Mouse (Mus musculus): ENCODE measurements around the gene Ccdc82. TPM values are rescaled to one million over a fixed set of nuclear protein-coding genes. Genes with fewer than 3 reads are reported as not detected.

Gene Ccdc82
- polyA plus RNA-seq, 1 experiment from 2014 or later, result 4.4 TPM

GRCm38 (mm10) chr9:13302183-13302825, 55.5 kb downstream of the Ccdc82 start:
- Histone ChIP-seq H3K27me3 (ENCODE audit: low read depth, poor library complexity, severe bottlenecking) (0 out of 2 replicates have a peak, but pooled peaks cover 4% of the 10 kb centered on the region), H3K9me3 (replicated peaks) (no peaks in the 10 kb centered on the region), H3K27ac (no peak overlapping the region), H3K4me1 (peaks cover 59% of the 10 kb centered on the region), H3K36me3 (no peaks in the 10 kb centered on the region), H3K4me3 (no peak overlapping the region)
- DNase-seq (ENCODE audit: low spot score), result no peak
- 55% methylated on average over 6 of the region's 6 CpGs for WGBS

- no peak for DNase-seq (ENCODE audit: low spot score)
- no peak overlapping the region for H3K27ac ChIP-seq
- peaks cover 51% of the 10 kb centered on the region for H3K4me1 ChIP-seq
Observed at GRCm38 (mm10) chr9:13303099-13303771, 56.5 kb downstream of the Ccdc82 start.

GRCm38 (mm10) chr9:13303976-13304375, 57.2 kb downstream of the Ccdc82 start:
- Histone ChIP-seq H3K4me1 (peaks cover 49% of the 10 kb centered on the region), H3K4me3 (no peak overlapping the region), H3K9me3 (replicated peaks) (no peaks in the 10 kb centered on the region), H3K36me3 (no peaks in the 10 kb centered on the region), H3K27ac (no peak overlapping the region), H3K27me3 (ENCODE audit: low read depth, poor library complexity, severe bottlenecking) (0 out of 2 replicates have a peak, but pooled peaks cover 4% of the 10 kb centered on the region)
- WGBS, result 84% methylated on average over 6 of the region's 6 CpGs
- DNase-seq (ENCODE audit: low spot score), result no peak

More at GRCm38 (mm10) chr9:13303099-13303771, 56.5 kb downstream of the Ccdc82 start:
- Histone ChIP-seq H3K9me3 (replicated peaks) (no peaks in the 10 kb centered on the region), H3K27me3 (ENCODE audit: low read depth, poor library complexity, severe bottlenecking) (0 out of 2 replicates have a peak, but pooled peaks cover 4% of the 10 kb centered on the region), H3K4me3 (no peak overlapping the region), H3K36me3 (no peaks in the 10 kb centered on the region)
- WGBS, result 73% methylated on average over 5 of the region's 5 CpGs

GRCm38 (mm10) chr9:13306471-13306870, 59.7 kb downstream of the Ccdc82 start:
- Histone ChIP-seq H3K27ac (no peak overlapping the region), H3K9me3 (replicated peaks) (no peaks in the 10 kb centered on the region), H3K4me3 (no peak overlapping the region), H3K36me3 (no peaks in the 10 kb centered on the region), H3K27me3 (ENCODE audit: low read depth, poor library complexity, severe bottlenecking) (no peaks in the 10 kb centered on the region), H3K4me1 (peaks cover 24% of the 10 kb centered on the region)
- 96% methylated on average over 3 of the region's 3 CpGs for WGBS
- no peak for DNase-seq (ENCODE audit: low spot score)

GRCm38 (mm10) chr9:13307226-13307625, 60.5 kb downstream of the Ccdc82 start:
- Histone ChIP-seq H3K27ac (0 out of 2 replicates have a peak overlapping the region, but pooled peaks have one; percentile 19), H3K9me3 (replicated peaks) (no peaks in the 10 kb centered on the region), H3K4me3 (no peak overlapping the region), H3K27me3 (ENCODE audit: low read depth, poor library complexity, severe bottlenecking) (no peaks in the 10 kb centered on the region), H3K36me3 (no peaks in the 10 kb centered on the region), H3K4me1 (peaks cover 16% of the 10 kb centered on the region)
- 69% methylated on average over 4 of the region's 4 CpGs for WGBS
- DNase-seq (ENCODE audit: low spot score), result no peak

DNA sequence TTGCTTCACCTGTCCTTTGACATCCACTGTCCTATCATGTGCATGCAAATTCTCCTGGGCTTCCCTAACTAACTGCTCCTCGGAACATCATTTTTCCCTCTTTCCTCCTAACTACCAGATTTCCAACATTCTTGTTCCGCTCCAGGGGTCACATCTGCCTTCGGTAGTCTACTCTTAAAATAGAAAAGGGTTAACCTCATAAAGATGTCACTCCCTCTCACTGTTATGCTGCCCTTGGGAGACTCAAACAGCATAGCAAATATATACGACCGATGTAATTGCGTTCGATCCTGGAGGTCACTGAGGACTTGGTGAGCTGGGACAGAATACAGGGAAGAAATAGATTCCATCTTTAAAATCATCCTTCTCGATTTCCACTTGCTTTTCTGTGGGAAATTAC, 62.0 kb downstream of the Ccdc82 start:
- no peak overlapping the region for H3K27ac ChIP-seq
- no peak for DNase-seq (ENCODE audit: low spot score)
- no peaks in the 10 kb centered on the region for H3K36me3 ChIP-seq
- no peaks in the 10 kb centered on the region for H3K27me3 ChIP-seq (ENCODE audit: low read depth, poor library complexity, severe bottlenecking)
- H3K4me3 ChIP-seq, result no peak overlapping the region
- no peaks in the 10 kb centered on the region for H3K9me3 ChIP-seq (replicated peaks)
- WGBS, result 66% methylated on average over 8 of the region's 8 CpGs
- H3K4me1 ChIP-seq, result peaks cover 13% of the 10 kb centered on the region

- Histone ChIP-seq H3K27me3 (ENCODE audit: low read depth, poor library complexity, severe bottlenecking) (no peaks in the 10 kb centered on the region), H3K27ac (no peak overlapping the region), H3K9me3 (replicated peaks) (no peaks in the 10 kb centered on the region), H3K36me3 (no peaks in the 10 kb centered on the region), H3K4me3 (no peak overlapping the region), H3K4me1 (peaks cover 8% of the 10 kb centered on the region)
- 83% methylated on average over 7 of the region's 7 CpGs for WGBS
- DNase-seq (ENCODE audit: low spot score), result no peak
Observed at GRCm38 (mm10) chr9:13309807-13310206, 63.1 kb downstream of the Ccdc82 start.

GRCm38 (mm10) chr9:13310236-13310635, 63.5 kb downstream of the Ccdc82 start:
- Histone ChIP-seq H3K9me3 (replicated peaks) (no peaks in the 10 kb centered on the region), H3K4me1 (peaks cover 9% of the 10 kb centered on the region), H3K27me3 (ENCODE audit: low read depth, poor library complexity, severe bottlenecking) (no peaks in the 10 kb centered on the region), H3K27ac (no peak overlapping the region), H3K4me3 (no peak overlapping the region), H3K36me3 (no peaks in the 10 kb centered on the region)
- DNase-seq (ENCODE audit: low spot score), result no peak
- 83% methylated on average over 3 of the region's 3 CpGs for WGBS

GRCm38 (mm10) chr9:13311094-13311493, 64.3 kb downstream of the Ccdc82 start:
- peaks cover 17% of the 10 kb centered on the region for H3K4me1 ChIP-seq
- 63% methylated on average over 2 of the region's 2 CpGs for WGBS
- DNase-seq (ENCODE audit: low spot score), result no peak
- no peaks in the 10 kb centered on the region for H3K27me3 ChIP-seq (ENCODE audit: low read depth, poor library complexity, severe bottlenecking)
- no peaks in the 10 kb centered on the region for H3K9me3 ChIP-seq (replicated peaks)
- no peak overlapping the region for H3K27ac ChIP-seq
- no peak overlapping the region for H3K4me3 ChIP-seq
- no peaks in the 10 kb centered on the region for H3K36me3 ChIP-seq

DNA sequence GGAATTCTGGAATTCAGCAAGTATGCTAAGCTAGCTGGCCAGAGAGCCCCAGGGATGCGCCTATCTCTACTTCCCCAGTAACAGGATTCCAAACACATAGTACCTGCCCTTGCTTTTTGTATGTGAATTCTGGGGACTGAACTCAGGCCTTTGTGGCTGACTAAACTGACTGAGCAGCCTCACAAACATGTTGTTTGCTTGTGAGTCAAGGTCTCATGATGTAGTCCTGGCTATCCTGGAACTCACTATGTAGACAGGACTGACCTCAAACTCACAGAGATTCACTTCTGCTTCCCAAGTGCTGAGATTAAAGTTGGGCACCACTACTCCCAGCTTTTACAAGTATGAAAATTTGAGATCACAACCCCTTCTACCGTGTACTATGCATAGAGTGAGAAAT, 67.2 kb downstream of the Ccdc82 start:
- Histone ChIP-seq H3K27me3 (ENCODE audit: low read depth, poor library complexity, severe bottlenecking) (no peaks in the 10 kb centered on the region), H3K36me3 (no peaks in the 10 kb centered on the region), H3K9me3 (replicated peaks) (no peaks in the 10 kb centered on the region), H3K27ac (no peak overlapping the region), H3K4me3 (no peak overlapping the region), H3K4me1 (peaks cover 11% of the 10 kb centered on the region)
- no peak for DNase-seq (ENCODE audit: low spot score)
- WGBS, result 97% methylated on average over 2 of the region's 2 CpGs

DNA sequence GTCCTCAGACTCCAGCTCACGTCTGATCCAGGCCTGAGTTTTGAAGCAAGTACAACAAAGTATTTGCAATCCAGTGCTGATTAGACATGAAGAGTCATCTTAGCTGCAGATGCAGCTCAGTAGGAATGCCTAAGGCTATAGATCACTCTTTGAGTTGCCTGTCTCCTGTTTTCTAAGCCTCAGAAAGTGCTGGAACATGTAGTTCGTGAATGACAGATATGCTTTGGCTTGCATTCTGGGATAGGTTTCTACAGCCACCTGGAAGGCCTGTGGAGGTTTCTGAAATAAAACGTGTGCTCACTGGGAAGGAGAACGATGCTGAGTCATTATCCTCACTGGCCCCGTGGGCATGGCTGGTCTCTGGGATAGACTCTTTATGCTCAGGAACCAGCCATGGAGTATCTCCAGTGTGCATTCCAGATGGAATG, 67.8 kb downstream of the Ccdc82 start:
- WGBS, result 79% methylated on average over 5 of the region's 5 CpGs
- no peak for DNase-seq (ENCODE audit: low spot score)

GRCm38 (mm10) chr9:13315393-13315792, 68.6 kb downstream of the Ccdc82 start:
- Histone ChIP-seq H3K27me3 (ENCODE audit: low read depth, poor library complexity, severe bottlenecking) (no peaks in the 10 kb centered on the region), H3K36me3 (no peaks in the 10 kb centered on the region), H3K4me3 (no peak overlapping the region), H3K9me3 (replicated peaks) (no peaks in the 10 kb centered on the region), H3K4me1 (peaks cover 11% of the 10 kb centered on the region), H3K27ac (no peak overlapping the region)
- no peak for DNase-seq (ENCODE audit: low spot score)
- 76% methylated on average over 5 of the region's 5 CpGs for WGBS

More for the DNA sequence above, 67.8 kb downstream of the Ccdc82 start:
- no peak overlapping the region for H3K4me3 ChIP-seq
- peaks cover 11% of the 10 kb centered on the region for H3K4me1 ChIP-seq
- H3K36me3 ChIP-seq, result no peaks in the 10 kb centered on the region
- no peaks in the 10 kb centered on the region for H3K27me3 ChIP-seq (ENCODE audit: low read depth, poor library complexity, severe bottlenecking)
- no peak overlapping the region for H3K27ac ChIP-seq
- no peaks in the 10 kb centered on the region for H3K9me3 ChIP-seq (replicated peaks)

- Histone ChIP-seq H3K4me3 (no peak overlapping the region), H3K4me1 (peaks cover 26% of the 10 kb centered on the region), H3K27me3 (ENCODE audit: low read depth, poor library complexity, severe bottlenecking) (no peaks in the 10 kb centered on the region), H3K9me3 (replicated peaks) (no peaks in the 10 kb centered on the region), H3K27ac (no peak overlapping the region), H3K36me3 (no peaks in the 10 kb centered on the region)
- WGBS, result 90% methylated on average over 2 of the region's 2 CpGs
- no peak for DNase-seq (ENCODE audit: low spot score)
Observed at GRCm38 (mm10) chr9:13319566-13319965, 72.8 kb downstream of the Ccdc82 start.
